Mouse (Mus musculus): ENCODE data around the gene Btbd35f3.
"Not testable (repeated sequence)": the region's sequence is repeated elsewhere in the genome, so short reads cannot be mapped to it uniquely, and the experiment has no call there.

Btbd35f3 gene

DNA sequence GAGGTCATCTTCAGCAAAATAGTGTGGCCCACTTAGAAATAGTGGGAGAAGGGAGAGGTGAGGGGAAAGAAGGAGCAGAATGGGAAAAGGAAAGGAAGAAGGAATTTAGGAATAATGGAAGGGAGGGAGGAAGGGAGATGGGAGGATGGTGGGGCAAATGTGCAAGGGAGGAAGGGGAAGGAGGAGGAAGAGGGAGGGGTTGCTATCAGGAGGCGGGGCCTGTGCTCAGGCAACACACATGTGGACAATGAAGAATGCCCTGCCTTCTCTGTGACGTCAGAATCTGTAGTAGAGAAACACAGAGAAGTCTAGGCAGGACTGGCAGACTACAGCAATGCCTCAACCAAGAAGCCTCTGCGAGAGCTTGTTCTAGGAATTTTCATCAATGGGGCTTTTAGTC lies at the start of gene Btbd35f3:
TSS of gene Btbd35f3 (plus strand) at position 301 of the 400 bp plus-strand sequence.
- DNase-seq (ENCODE audit: low read depth, low spot score): not testable (repeated sequence)

Measured in retina, postnatal 7 days (tissue).